In the genomic region with DNA sequence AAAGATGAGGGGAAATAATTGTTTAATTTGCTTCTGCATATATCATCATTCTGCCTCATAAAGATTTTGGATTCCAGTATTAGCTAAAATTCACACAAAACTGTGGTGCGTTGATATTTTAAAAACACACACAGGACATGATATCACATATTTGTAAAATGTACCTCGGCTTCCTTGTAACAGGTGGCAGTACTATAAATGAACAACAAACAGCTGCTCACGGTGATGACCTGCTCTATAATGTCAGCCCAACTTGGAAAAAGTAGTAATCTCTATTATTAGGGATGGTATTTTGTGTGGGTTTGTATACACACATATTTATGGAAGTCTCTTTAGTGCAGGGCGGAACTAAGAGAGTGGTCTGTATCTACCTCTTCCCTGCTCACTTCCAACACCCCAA, we compare ENCODE assay signal across 16 mouse cellular contexts.
"Had no signal": no experiment of that assay in that cellular context is flagged by ENCODE, and none has a peak within 500 bp of the region (broad histone marks: within the 10 kb centered on the region; RNA-seq: fewer than 3 reads in every experiment).

No protein-coding gene starts in this region.

- H3K27me3 ChIP-seq: neural tube, embryonic 13.5 days; neural tube, embryonic 15.5 days; stomach, embryonic 15.5 days had no signal

- H3K4me1 ChIP-seq: neural tube, embryonic 13.5 days; neural tube, embryonic 15.5 days had no signal

- H3K27ac ChIP-seq: neural tube, embryonic 13.5 days; neural tube, embryonic 15.5 days; stomach, embryonic 15.5 days; stomach, postnatal 0 days had no signal

- DNase-seq: retina, postnatal 1 day; right cerebral cortex, adult 18-20 months; right cerebral cortex, postnatal 14 days; right cerebral cortex, postnatal 25 days; right cerebral cortex, postnatal 4 days; spleen, adult 18-20 months; thymus, adult 18-20 months; thymus, adult 2 months; thymus, postnatal 14 days; thymus, postnatal 25 days; thymus, postnatal 36 days; thymus, postnatal 4 days had no signal

- H3K9me3 ChIP-seq: neural tube, embryonic 13.5 days; neural tube, embryonic 15.5 days; stomach, embryonic 15.5 days had no signal

- H3K4me2 ChIP-seq: neural tube, embryonic 13.5 days; neural tube, embryonic 15.5 days; stomach, embryonic 15.5 days had no signal

- H3K4me3 ChIP-seq: neural tube, embryonic 13.5 days; neural tube, embryonic 15.5 days; stomach, embryonic 15.5 days had no signal

- H3K9ac ChIP-seq: neural tube, embryonic 13.5 days; neural tube, embryonic 15.5 days; stomach, embryonic 15.5 days had no signal

- H3K36me3 ChIP-seq: neural tube, embryonic 13.5 days; neural tube, embryonic 15.5 days; stomach, embryonic 15.5 days had no signal
